Mouse (Mus musculus) layer of hippocampus, adult 8-10 months (tissue): ENCODE results near the gene Gdf2. TPM values are rescaled to one million over a fixed set of nuclear protein-coding genes. Genes with fewer than 3 reads are reported as not detected.

Source experiments
- DNase-seq, 2 experiments: peaks; one replicate each; pipeline ENCODE4 v3.0.0; 2022; ENCODE audit warnings: low spot score in 2 of 2
- total RNA-seq, 4 experiments: library from RNA; stranded (reverse); gene quantifications; 2 replicates each; pipeline ENCODE4 v1.2.4; 2022

Gdf2 gene
- total RNA-seq = not detected

GRCm38 (mm10) chr14:33940739-33941138 lies at the start of gene Gdf2:
Gene Gdf2, plus strand, starts transcription at chr14:33941039.
- DNase-seq = no peak

- DNase-seq = no peak
These were observed 49.3 kb upstream of the Gdf2 start for GRCm38 (mm10) chr14:33891507-33891906.

GRCm38 (mm10) chr14:33895777-33896176 lies 45.1 kb upstream of the Gdf2 start:
- no peak for DNase-seq

- DNase-seq = no peak
These were observed 44.1 kb upstream of the Gdf2 start for GRCm38 (mm10) chr14:33896628-33897300.

GRCm38 (mm10) chr14:33902783-33903182 lies 38.1 kb upstream of the Gdf2 start:
- no peak for DNase-seq

GRCm38 (mm10) chr14:33903199-33903598 lies 37.6 kb upstream of the Gdf2 start:
- DNase-seq = no peak

- no peak for DNase-seq
These were observed 36.0 kb upstream of the Gdf2 start for GRCm38 (mm10) chr14:33904851-33905250.

GRCm38 (mm10) chr14:33913727-33914126 lies 27.1 kb upstream of the Gdf2 start:
- DNase-seq = peak in 1 of 2 experiments; percentile 59

- DNase-seq = no peak
These were observed 26.6 kb upstream of the Gdf2 start for GRCm38 (mm10) chr14:33914206-33914605.

- peak; percentile 57 to 67 for DNase-seq
These were observed 19.9 kb upstream of the Gdf2 start for GRCm38 (mm10) chr14:33920727-33921559.

GRCm38 (mm10) chr14:33922771-33923167 lies 18.1 kb upstream of the Gdf2 start:
- DNase-seq = no peak

- peak in 1 of 2 experiments; percentile 32 for DNase-seq
These were observed 17.4 kb upstream of the Gdf2 start, which contains the start of gene Gdf10 for GRCm38 (mm10) chr14:33923168-33924070. Gene Gdf10, plus strand, starts transcription at chr14:33923587.

GRCm38 (mm10) chr14:33931853-33932252 lies 9.0 kb upstream of the Gdf2 start:
- DNase-seq = no peak

- DNase-seq = peak in 1 of 2 experiments; percentile 62
These were observed 7.7 kb upstream of the Gdf2 start for GRCm38 (mm10) chr14:33932935-33933703.

- peak; percentile 34 to 66 for DNase-seq
These were observed 7.0 kb upstream of the Gdf2 start for GRCm38 (mm10) chr14:33933778-33934317.

GRCm38 (mm10) chr14:33939117-33939516 lies 1.7 kb upstream of the Gdf2 start:
- peak; percentile 55 to 80 for DNase-seq

GRCm38 (mm10) chr14:33942222-33942621 lies 1.4 kb downstream of the Gdf2 start:
- DNase-seq = no peak

GRCm38 (mm10) chr14:33946125-33946524 lies 5.3 kb downstream of the Gdf2 start:
- no peak for DNase-seq

- no peak for DNase-seq
These were observed 11.6 kb downstream of the Gdf2 start for GRCm38 (mm10) chr14:33952233-33952981.

GRCm38 (mm10) chr14:33953761-33954160 lies 12.9 kb downstream of the Gdf2 start, which contains the start of gene Rbp3:
Gene Rbp3, plus strand, starts transcription at chr14:33954003.
- no peak for DNase-seq
